Mouse (Mus musculus) testis, postnatal 14 days (tissue): ENCODE measurements around the gene Cox5a.

Experiments used
- DNase-seq: peaks from one replicate; pipeline ENCODE4 v3.0.0; 2021; ENCODE audit warnings: low spot score

The Cox5a gene

DNA sequence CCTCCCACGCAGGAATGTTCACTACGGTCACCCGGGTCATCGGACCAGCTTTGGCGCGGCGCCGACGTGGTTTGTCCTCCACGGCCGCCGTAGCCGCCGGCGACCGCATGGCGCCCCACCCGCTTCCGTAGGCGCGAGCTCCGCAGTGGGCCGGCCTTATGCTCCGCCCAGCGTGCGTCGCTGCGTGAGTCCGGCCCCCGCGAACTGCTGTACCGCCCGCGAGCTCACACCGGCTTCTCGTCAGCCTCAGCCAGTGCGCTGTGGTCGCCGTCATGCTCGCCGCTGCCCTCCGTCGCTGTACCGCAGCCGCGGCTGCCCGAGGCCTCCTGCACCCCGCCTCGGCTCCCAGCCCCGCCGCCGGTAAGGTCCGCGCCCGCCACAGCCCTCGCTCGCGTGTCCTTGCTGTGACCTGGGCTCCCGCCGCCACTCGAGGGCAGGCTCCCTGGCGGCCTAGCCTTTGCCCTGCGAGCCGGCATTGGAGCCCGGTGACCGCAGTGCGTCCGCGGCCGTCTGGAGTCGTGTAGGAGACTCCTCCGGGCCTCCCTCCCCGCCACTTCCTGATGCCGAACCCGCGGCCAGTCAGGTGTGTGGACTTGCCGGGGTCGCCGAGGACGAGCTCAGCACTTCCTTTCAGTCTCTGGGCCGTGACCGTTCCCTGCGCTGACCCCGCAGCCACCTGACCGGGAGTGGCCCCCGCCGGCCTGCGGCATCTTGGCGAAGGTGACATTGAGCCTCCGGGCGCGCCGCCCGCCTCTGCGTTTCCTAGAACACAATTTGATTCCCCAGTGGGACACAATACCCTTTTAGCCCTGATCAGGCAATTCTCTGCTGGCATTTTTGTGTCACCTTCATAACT is at the start of gene Cox5a:
Cox5a (plus strand) TSS at position 219 of the 856 bp plus-strand sequence.
- peak; percentile 93 for DNase-seq

DNA sequence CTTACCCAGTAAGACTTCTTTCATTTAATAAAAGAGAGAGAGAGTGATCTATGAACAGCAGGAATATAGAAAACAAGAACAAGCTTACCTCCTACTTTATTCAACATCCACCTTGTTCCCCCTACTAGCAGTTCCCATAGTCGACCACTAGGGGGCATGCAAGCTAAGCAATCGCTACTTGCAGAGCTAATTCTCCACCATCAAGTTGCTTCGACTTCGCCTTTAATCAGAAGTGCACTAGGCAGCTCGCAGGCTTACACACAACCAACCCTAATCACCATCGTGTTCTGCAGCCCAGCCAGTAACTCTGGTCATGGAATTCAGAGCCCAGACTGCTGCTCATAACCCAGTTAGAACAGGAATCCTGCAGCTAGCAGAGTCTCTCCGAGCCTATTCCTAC is 35.3 kb upstream of the Cox5a start:
- DNase-seq, result peak; percentile 81

- DNase-seq, result no peak
Measured at GRCm38 (mm10) chr9:57487807-57488206, 33.3 kb upstream of the Cox5a start.

- DNase-seq, result no peak
Measured at GRCm38 (mm10) chr9:57493532-57493931, 27.5 kb upstream of the Cox5a start.

GRCm38 (mm10) chr9:57494970-57495369 is 26.1 kb upstream of the Cox5a start:
- no peak for DNase-seq

DNA sequence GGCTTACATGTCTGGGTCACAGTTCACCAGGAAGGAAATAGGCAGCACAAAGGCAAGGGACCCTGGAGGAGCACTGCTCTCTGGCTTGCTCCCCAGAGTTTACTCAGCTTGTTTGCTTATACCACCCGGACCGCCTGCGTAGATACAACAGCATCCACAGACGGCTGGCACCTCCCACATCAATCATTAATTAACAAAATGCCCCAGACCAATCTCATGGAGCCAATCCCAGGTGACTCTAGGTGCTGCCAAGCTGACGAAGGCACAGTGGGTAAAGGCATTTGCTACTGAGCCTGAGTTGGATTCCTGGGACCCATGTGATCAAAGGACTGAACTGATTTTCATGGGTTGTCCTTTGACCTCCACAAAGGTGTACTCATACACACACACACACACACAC is 23.8 kb upstream of the Cox5a start:
- no peak for DNase-seq

- DNase-seq, result no peak
Measured at GRCm38 (mm10) chr9:57498536-57498935, 22.5 kb upstream of the Cox5a start.

DNA sequence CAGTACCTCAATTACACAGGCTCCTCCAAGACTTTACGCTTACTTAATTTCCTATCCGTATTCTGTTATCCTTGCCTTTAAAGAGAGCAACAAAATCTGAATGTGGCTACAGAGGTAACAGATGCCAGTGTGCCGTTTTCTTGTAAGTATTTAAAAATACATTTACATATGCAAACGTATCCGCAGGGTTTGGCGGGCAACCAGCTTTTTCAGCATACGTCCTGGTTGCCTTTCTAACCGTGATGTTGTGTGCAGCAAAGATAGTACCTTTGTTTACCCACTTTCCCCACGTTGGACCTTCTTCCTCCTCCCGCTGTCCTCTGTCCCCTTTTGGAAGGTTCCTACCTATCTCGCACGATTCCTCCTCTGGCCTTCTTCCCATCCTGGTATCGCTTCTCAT is 19.6 kb upstream of the Cox5a start:
- DNase-seq, result no peak

DNA sequence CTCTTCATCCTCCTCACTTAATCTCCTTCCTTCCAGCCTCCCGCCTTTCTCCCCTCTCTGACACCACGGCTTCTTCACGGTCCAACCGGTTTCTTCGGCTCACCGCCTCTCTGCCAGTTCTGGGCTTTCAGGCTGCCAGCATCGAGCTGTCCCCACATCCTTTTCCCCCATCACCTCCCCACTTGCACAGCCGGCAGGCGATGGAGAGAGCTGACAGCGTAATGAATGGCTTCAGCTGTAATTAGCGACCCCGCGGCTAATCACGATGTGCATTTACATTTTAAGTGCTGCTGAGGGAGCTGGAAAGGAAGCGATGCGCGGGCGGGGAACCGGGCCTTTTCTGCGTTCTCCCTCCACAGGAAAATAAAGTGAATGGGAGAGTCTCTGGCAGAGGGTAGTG is 19.2 kb upstream of the Cox5a start:
- no peak for DNase-seq

DNA sequence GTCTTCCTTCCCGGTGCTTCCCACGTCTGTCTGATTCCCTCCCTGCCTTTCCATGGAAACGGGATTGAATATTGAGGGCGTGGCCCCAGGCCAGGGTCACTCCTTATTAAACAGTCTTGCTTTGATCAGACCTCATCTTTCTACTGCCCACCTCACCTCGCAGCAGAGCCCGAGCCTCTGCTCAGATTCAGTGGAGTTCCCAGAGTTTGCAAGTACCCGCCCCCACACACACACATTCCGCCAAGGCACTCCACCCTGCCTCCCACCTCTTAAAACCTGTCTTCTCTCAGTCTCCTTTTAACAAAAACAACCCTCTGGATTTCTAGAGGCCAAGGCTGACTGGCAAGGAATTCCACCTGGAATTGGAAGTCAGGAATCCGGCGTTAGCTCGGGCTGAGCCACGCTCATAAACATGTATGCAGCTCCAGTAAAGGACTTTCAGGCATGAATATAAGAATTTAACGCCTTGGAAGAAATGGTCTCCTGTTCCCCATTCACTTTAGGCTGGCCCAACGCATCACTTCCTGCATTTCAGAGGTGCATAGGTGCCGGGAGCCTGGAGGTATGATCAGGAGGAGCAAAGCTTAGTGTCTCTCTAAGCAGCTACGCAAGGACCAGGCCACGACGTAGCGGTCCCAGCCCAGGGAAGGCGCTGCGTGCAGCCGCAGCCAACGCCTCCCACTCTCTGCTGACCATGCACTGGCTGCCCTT is 18.0 kb upstream of the Cox5a start:
- DNase-seq, result no peak

- DNase-seq, result peak; percentile 54
Measured at GRCm38 (mm10) chr9:57503622-57504380, 17.3 kb upstream of the Cox5a start, which contains the start of gene Rpp25. Rpp25 (plus strand) TSS chr9:57504026.

DNA sequence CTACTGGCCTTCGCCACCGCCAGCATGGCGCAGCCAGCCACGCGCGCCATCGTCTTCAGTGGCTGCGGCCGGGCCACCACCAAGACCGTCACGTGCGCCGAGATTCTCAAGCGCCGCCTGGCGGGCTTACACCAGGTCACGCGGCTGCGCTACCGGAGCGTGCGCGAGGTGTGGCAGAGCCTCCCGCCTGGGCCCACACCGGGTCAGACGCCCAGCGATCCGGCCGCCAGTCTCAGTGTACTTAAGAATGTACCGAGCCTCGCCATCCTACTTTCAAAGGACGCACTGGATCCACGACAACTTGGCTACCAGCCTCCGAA is 16.7 kb upstream of the Cox5a start:
- DNase-seq, result peak; percentile 62

GRCm38 (mm10) chr9:57504891-57505290 is 16.2 kb upstream of the Cox5a start:
- no peak for DNase-seq

GRCm38 (mm10) chr9:57505700-57506099 is 15.4 kb upstream of the Cox5a start:
- DNase-seq, result peak; percentile 81

DNA sequence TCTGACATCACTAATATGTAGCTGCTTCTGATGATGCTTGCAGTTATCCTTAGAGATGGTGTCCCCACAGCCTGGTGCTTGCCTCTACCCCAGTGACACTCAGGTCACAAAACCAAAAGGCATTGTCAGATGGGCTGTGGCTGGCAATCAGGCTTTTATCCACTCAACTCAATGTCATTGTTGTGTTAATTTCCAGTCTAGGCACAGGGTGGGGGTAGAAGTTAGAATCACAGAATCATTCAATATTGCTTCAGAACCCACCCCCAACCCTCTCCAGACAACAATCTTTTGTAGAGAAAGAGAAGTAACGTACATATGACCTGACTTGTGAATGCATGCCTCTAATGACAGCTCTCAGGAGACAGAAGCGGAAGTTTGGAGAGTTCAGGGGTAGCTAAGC is 10.5 kb upstream of the Cox5a start:
- DNase-seq, result no peak

- DNase-seq, result no peak
Measured at GRCm38 (mm10) chr9:57517113-57517512, 4.0 kb upstream of the Cox5a start.

DNA sequence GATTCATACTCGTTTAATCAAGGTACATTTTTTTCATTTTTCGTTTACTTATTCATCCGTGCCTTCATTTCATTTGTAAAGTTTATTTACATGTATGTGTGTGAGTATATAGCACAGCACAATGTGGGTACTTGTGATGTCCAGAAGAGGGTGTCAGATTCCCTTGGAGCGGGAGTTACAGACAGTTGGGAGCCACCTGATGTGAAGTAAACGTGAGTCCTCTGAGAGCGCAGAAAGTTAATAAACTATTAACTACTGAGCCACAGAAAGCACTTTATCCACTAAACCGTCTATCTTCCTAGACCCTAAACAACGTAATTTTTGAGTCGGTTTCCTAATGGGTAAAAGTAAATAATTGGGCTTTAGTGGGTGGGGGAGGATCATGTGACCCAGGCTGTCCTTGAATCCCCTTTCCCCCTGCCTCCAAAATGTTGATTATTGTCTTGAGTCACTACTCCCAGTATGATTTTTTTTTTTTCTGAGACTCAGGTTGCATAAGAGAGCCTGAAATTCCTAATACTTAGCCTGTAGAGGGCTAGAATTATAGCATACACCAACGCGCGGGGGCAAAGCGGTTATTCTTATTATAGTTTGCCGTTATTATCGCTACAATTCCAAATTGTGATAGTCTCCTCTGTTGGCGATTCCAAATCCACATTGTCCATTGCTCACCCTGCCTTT is 559 bp upstream of the Cox5a start:
- DNase-seq, result no peak

DNA sequence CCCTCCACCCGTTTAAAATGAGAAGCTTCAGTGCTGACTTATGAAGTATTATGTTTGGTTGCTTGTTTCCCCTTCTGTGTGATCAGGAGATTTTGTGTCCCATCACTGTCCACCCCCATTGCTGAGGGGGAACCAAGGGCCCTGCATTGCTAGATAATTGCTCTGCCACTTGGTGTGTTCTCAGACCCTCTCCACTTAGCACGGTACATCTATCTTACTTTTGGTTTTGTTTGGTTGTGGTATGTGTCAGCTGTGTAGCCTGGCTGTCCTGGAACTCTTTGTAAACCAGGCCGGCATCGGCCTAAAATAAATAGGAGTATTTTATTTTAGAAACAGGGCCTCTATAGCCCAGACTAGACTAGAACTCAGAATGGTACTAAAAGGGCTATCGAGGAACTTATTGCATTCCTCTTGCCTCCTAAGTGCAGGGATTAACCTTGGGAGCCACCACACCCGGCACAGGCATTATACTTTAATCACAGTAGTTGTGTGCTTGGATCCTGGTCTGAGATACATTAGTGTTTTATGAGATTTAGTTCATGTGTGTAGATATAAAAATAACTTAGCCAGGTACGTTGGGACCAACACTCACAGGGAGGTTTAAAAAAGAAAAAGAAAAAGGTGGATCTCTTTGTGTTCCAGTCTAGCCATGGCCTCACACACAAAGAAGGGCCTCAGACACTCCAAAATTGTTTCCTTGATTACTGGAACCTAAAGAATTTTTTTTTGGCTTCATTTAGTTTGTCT is 1.2 kb downstream of the Cox5a start:
- DNase-seq, result no peak

DNA sequence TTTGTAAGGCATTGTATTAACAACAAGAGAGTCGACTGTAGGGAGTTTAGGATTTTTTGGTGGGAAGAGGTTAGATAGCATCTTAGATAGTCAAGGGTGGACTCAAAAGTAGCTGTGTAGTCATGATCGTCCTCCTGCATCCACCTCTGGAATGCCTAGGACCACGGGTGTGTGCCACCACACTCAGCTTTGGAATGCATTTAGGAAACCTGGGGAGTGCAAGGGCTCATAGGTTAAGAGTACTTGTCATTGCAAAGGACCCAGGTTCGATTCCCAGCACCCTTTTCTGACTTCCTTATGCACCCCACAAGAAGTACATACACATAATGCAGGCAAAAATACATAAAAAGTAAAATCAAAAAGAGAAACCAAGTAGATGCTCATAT is 1.8 kb downstream of the Cox5a start:
- no peak for DNase-seq

DNA sequence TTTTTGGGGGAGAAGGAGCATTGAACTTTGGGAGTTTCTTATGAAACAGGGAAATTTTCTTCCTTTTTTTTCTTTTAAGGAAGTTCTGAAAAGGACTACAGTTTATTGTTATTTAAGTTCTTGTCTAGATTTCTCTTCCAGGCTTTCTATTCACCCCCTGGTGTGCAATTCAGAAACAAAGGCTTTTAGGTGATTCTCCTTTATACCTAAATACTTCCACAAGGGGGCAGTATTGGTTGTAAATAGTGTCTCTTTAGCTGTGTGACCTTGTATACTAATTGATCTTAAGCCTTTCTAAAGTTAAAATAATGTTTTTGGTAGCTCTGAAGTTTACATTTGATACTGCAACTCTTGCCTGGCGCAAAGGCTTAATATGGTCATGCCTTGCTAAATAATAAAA is 2.7 kb downstream of the Cox5a start:
- no peak for DNase-seq

DNA sequence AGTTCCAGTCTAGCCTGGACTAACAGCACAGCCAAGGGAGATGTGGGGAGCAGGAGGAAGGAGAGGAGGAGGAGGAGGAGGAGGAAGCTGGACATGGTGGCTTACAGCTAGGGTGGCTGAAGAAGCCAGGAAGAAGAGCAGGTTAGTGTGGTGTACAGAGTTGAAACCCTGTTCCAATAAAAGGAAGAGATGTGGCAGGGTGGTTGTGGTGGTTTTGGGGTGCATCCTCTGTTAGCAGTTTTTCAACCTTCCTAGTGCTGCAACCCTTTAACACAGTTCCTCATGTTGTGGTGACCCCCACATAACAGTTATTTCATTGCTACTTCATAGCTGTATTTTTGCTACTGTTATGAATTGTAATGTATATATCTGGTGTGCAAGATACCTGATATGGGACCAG is 3.4 kb downstream of the Cox5a start:
- DNase-seq, result no peak

- no peak for DNase-seq
Measured at GRCm38 (mm10) chr9:57525516-57525915, 4.4 kb downstream of the Cox5a start.
